Mouse (Mus musculus): Measurements from ENCODE around the gene Rhox3f. TPM values are rescaled to one million over a fixed set of nuclear protein-coding genes. Genes with fewer than 3 reads are reported as not detected.

Gene Rhox3f
- not detected for total RNA-seq (2023)

DNA sequence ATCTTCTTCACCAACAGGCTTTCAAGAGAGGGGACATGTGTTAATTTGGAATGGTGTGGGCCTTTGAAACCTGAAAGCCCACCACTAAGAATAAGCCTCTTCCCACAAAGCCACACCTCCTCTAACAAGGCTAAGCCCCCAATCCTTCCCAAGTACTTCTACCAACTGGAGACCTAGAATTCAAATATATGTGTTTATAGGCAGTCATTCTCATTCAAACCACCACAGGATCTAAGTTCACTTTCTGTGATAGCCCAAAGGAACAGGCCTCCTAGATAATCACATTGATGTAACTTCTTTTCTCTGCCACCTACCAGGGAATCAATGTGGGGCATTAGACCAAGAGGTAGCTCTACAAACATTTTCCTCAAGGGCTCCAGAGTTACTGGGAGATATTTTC, at the start of gene Rhox3f:
Gene Rhox3f, plus strand, starts transcription at position 301 of the 400 bp plus-strand sequence.

DNA sequence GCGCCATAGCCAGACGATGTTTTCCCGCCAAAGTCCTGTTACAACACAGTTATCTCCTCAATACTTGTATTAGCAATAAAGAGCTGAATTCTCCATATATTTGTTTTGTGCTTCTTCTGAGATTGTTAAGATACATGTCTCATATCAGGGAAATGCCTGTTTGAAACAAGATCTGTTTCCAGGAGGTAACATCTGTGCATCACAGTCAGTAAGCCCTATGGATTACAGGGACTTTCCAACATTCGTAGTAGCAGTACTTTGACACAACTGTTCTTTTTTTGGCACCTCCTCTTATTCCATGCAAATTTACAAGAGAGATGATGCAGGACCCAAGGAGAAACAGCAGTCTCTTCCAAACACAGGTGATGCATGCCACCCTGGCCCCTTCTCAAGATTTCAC, 39.1 kb upstream of the Rhox3f start, which contains the start of gene Rhox3e:
Gene Rhox3e, plus strand, starts transcription at position 301 of the 400 bp plus-strand sequence.

GRCm38 (mm10) chrX:37557112-37557511, 23.7 kb upstream of the Rhox3f start, which contains the start of gene Rhox4e:
TSS of gene Rhox4e (plus strand) at chrX:37557412.

DNA sequence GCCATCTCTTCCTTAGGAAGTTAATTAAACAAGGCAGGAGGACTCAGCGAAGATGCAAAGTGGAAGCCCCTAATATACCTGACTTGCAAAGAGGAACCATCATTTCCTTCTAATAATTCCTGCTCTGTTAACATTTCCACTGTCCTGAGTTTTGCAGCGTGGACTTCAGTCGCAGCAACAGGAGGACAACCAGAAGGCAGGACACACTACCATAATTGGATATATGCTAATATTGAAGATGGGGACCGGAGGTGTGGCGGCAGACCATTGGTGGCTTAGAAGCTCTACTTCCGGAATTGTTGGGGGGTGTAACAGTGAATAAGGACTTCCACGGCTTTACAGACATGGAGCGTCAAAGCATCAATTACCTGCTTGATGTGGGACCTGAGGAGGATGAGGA, 9.7 kb upstream of the Rhox3f start, which contains the start of gene Rhox2f:
Gene Rhox2f, plus strand, starts transcription at position 301 of the 400 bp plus-strand sequence.

GRCm38 (mm10) chrX:37607604-37608003, 26.8 kb downstream of the Rhox3f start, which contains the start of gene Rhox4f:
TSS of gene Rhox4f (minus strand) at chrX:37607704.

GRCm38 (mm10) chrX:37628512-37628911, 47.7 kb downstream of the Rhox3f start, which contains the start of gene Rhox3g:
TSS of gene Rhox3g (minus strand) at chrX:37628612.

Other genes with a start within 250 kb of the Rhox3f start
- gene Rhox3a2, start 201.0 kb upstream of the Rhox3f start, total RNA-seq (2023) = not detected
- not detected for gene Rhox4a2, start 190.1 kb upstream of the Rhox3f start, total RNA-seq (2023)
- gene Rhox2b, start 168.9 kb upstream of the Rhox3f start, total RNA-seq (2023) = not detected
- gene Rhox4b, start 148.5 kb upstream of the Rhox3f start, total RNA-seq (2023) = not detected
- gene Rhox2c, start 127.3 kb upstream of the Rhox3f start, total RNA-seq (2023) = not detected
- not detected for gene Rhox3c, start 122.4 kb upstream of the Rhox3f start, total RNA-seq (2023)
- gene Rhox4c, start 100.7 kb upstream of the Rhox3f start, total RNA-seq (2023) = not detected
- gene Rhox2d, start 87.6 kb upstream of the Rhox3f start, total RNA-seq (2023) = not detected
- not detected for gene Rhox4d, start 66.6 kb upstream of the Rhox3f start, total RNA-seq (2023)
- gene Rhox2e, start 50.5 kb upstream of the Rhox3f start, total RNA-seq (2023) = not detected
- not detected for gene Rhox3e, start 39.0 kb upstream of the Rhox3f start, total RNA-seq (2023)
- not detected for gene Rhox4e, start 23.6 kb upstream of the Rhox3f start, total RNA-seq (2023)
- gene Rhox2f, start 9.6 kb upstream of the Rhox3f start, total RNA-seq (2023) = not detected
- gene Rhox4f, start 26.7 kb downstream of the Rhox3f start, total RNA-seq (2023) = not detected
- gene Rhox3g, start 47.6 kb downstream of the Rhox3f start, total RNA-seq (2023) = not detected
- gene Rhox2g, start 62.5 kb downstream of the Rhox3f start, total RNA-seq (2023) = not detected
- gene Rhox4g, start 70.3 kb downstream of the Rhox3f start, total RNA-seq (2023) = not detected
- not detected for gene Rhox3h, start 87.8 kb downstream of the Rhox3f start, total RNA-seq (2023)
- not detected for gene Rhox2h, start 92.3 kb downstream of the Rhox3f start, total RNA-seq (2023)
- not detected for gene Rhox5, start 223.8 kb downstream of the Rhox3f start, total RNA-seq (2023)
- gene Rhox6, start 245.9 kb downstream of the Rhox3f start, total RNA-seq (2023) = not detected

All from monocyte, adult 59 days (primary cell).